Mouse (Mus musculus) spleen, adult 2 months (tissue): Measurements from ENCODE around the gene Elovl5. TPM values are rescaled to one million over a fixed set of nuclear protein-coding genes. Genes with fewer than 3 reads are reported as not detected.

Source experiments
- DNase-seq, 2 experiments: peaks; one replicate each; pipeline versions ENCODE4 v3.0.0 to v3.0.0-alpha.2; 2012 to 2021; ENCODE audit warnings: low spot score in 2 of 2, low read depth in 1 of 2
- H3K27ac ChIP-seq: fragments of 200-500 bp; 2 replicates; pipeline ENCODE4 v1.5.1; 2012; ENCODE audit warnings: low read length, inconsistent platforms; ENCODE audit not compliant: insufficient read depth
- H3K27me3 ChIP-seq: fragments of 200-500 bp; 2 replicates; pipeline ENCODE4 v1.6.1; 2012; ENCODE audit warnings: mild to moderate bottlenecking, moderate library complexity, low read length, inconsistent platforms; ENCODE audit not compliant: control insufficient read depth, insufficient read depth
- H3K36me3 ChIP-seq: fragments of 200-500 bp; 2 replicates; pipeline ENCODE4 v1.6.1; 2012; ENCODE audit warnings: mild to moderate bottlenecking, low read length, inconsistent platforms; ENCODE audit not compliant: control insufficient read depth, insufficient read depth
- H3K4me1 ChIP-seq: fragments of 200-500 bp; 2 replicates; pipeline ENCODE4 v1.6.1; 2011; ENCODE audit warnings: inconsistent platforms; ENCODE audit not compliant: control insufficient read depth, insufficient read depth, insufficient read length
- H3K4me3 ChIP-seq: fragments of 200-500 bp; 2 replicates; pipeline ENCODE4 v1.5.1; 2011; ENCODE audit warnings: mild to moderate bottlenecking, inconsistent platforms; ENCODE audit not compliant: insufficient read depth, insufficient read length; ENCODE audit errors: extremely low read depth
- CTCF ChIP-seq: fragments of 200-500 bp; IDR thresholded peaks from 2 replicates; pipeline ENCODE4 v1.5.1; 2011; ENCODE audit warnings: mild to moderate bottlenecking, inconsistent platforms; ENCODE audit not compliant: insufficient read depth, insufficient read length, insufficient replicate concordance; ENCODE audit errors: extremely low read depth
- POLR2A ChIP-seq: fragments of 200-500 bp; IDR thresholded peaks from 2 replicates; pipeline ENCODE4 v1.6.1; 2011; ENCODE audit warnings: low read depth, low read length, inconsistent platforms
- WGBS: fragments of 180-500 bp; shearing (Covaris S2); methylation state at CpG from one replicate; pipeline ENCODE4 v1.1.7; 2018; 5-methylcytosine and 5-hydroxymethylcytosine counted together
- polyA plus RNA-seq: library from polyadenylated mRNA; depleted of rRNA; stranded (reverse); fragments of >200 nt; gene quantifications from 2 replicates; pipeline ENCODE4 v1.2.3, GENCODE M21; 2012

Elovl5 gene
- polyA plus RNA-seq, 1 experiment, result 32.4 TPM

GRCm38 (mm10) chr9:77951971-77952370 is 34.8 kb downstream of the Elovl5 start:
- H3K4me3 ChIP-seq, result no peak overlapping the region
- 88% methylated on average over 7 of the region's 7 CpGs for WGBS
- TF ChIP-seq CTCF (no peak), POLR2A (no peak)
- no peak overlapping the region for H3K27ac ChIP-seq
- H3K4me1 ChIP-seq, result no peaks in the 10 kb centered on the region; the same call in 1 of the 2 replicates
- DNase-seq, result no peak
- H3K27me3 ChIP-seq, result no peaks in the 10 kb centered on the region
- H3K36me3 ChIP-seq, result no peaks in the 10 kb centered on the region

GRCm38 (mm10) chr9:77953053-77953452 is 35.9 kb downstream of the Elovl5 start:
- no peak for DNase-seq
- 0 out of 2 replicates have a peak, but pooled peaks cover 4% of the 10 kb centered on the region for H3K36me3 ChIP-seq
- no peak for TF ChIP-seq POLR2A
- TF ChIP-seq CTCF, result no peak
- no peak overlapping the region for H3K4me3 ChIP-seq
- H3K27ac ChIP-seq, result no peak overlapping the region
- H3K27me3 ChIP-seq, result no peaks in the 10 kb centered on the region
- H3K4me1 ChIP-seq, result no peaks in the 10 kb centered on the region; the same call in 1 of the 2 replicates
- WGBS, result 87% methylated on average over 8 of the region's 8 CpGs

DNA sequence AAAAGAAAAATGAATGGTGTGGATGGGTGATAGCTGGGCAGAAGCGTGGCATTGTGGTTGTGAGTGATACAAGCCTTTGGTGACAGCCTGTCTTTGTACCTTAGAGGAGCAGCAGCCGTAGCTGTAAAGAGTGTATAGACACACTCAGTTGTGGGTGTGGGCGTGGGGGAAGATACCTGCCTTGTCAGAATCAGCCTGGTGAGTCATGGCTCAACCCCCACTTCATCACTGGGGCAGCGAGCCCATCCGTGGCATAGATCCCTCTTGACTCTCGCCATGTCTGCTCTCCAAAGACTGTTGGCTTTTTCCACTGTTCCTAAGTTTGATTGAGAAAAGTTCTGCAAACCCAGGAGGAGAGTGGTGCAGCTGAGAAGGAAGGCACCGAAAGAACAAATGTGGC is 37.3 kb downstream of the Elovl5 start:
- H3K27me3 ChIP-seq, result no peaks in the 10 kb centered on the region
- peaks cover 4% of the 10 kb centered on the region; the same call in 1 of the 2 replicates for H3K36me3 ChIP-seq
- no peak overlapping the region for H3K27ac ChIP-seq
- H3K4me3 ChIP-seq, result no peak overlapping the region
- no peak for TF ChIP-seq POLR2A
- no peak for TF ChIP-seq CTCF
- no peak for DNase-seq
- no peaks in the 10 kb centered on the region; the same call in 1 of the 2 replicates for H3K4me1 ChIP-seq
- 70% methylated on average over 7 of the region's 7 CpGs for WGBS

DNA sequence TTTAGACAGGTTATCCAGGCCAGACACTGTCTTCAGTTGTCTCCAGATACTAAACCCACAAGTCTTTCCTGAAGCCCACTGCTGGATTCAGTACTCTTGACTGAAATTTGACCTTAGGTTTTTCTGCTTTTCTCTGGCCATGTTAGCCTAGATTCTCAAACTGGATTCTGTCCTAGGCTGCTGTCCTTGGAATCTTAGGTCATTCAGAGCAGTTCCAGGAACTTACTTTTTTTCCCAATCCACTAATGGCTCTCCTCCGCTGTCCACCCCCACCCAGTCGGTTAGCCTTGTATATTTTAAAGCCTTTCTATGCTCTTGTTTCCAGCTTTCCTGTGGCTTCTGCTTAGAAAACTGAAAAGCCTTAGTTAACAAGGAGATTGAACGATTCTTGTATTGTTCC is 37.8 kb downstream of the Elovl5 start:
- Histone ChIP-seq H3K27ac (no peak overlapping the region), H3K36me3 (peaks cover 4% of the 10 kb centered on the region; the same call in 1 of the 2 replicates), H3K27me3 (no peaks in the 10 kb centered on the region), H3K4me1 (no peaks in the 10 kb centered on the region; the same call in 1 of the 2 replicates), H3K4me3 (no peak overlapping the region)
- 85% methylated on average over 3 of the region's 3 CpGs for WGBS
- no peak for TF ChIP-seq POLR2A
- TF ChIP-seq CTCF, result no peak
- no peak for DNase-seq

GRCm38 (mm10) chr9:77955511-77955910 is 38.3 kb downstream of the Elovl5 start:
- H3K27ac ChIP-seq, result no peak overlapping the region
- 42% methylated on average over 2 of the region's 2 CpGs for WGBS
- H3K27me3 ChIP-seq, result no peaks in the 10 kb centered on the region
- H3K36me3 ChIP-seq, result peaks cover 4% of the 10 kb centered on the region; the same call in 1 of the 2 replicates
- H3K4me1 ChIP-seq, result no peaks in the 10 kb centered on the region; the same call in 1 of the 2 replicates
- H3K4me3 ChIP-seq, result no peak overlapping the region
- no peak for DNase-seq
- TF ChIP-seq CTCF, result no peak
- TF ChIP-seq POLR2A, result no peak

GRCm38 (mm10) chr9:77955964-77956363 is 38.8 kb downstream of the Elovl5 start:
- DNase-seq, result no peak
- TF ChIP-seq CTCF (no peak), POLR2A (no peak)
- Histone ChIP-seq H3K27ac (no peak overlapping the region), H3K27me3 (no peaks in the 10 kb centered on the region), H3K4me3 (no peak overlapping the region), H3K4me1 (no peaks in the 10 kb centered on the region; the same call in 1 of the 2 replicates), H3K36me3 (peaks cover 6% of the 10 kb centered on the region)
- WGBS, result 88% methylated on average over 8 of the region's 8 CpGs

- 81% methylated on average over 7 of the region's 7 CpGs for WGBS
- peaks cover 8% of the 10 kb centered on the region for H3K36me3 ChIP-seq
- no peaks in the 10 kb centered on the region; the same call in 1 of the 2 replicates for H3K4me1 ChIP-seq
- TF ChIP-seq CTCF, result no peak
- no peak overlapping the region for H3K27ac ChIP-seq
- H3K27me3 ChIP-seq, result no peaks in the 10 kb centered on the region
- DNase-seq, result no peak
- no peak overlapping the region for H3K4me3 ChIP-seq
These were observed 41.2 kb downstream of the Elovl5 start for GRCm38 (mm10) chr9:77958327-77958726.

GRCm38 (mm10) chr9:77959759-77960158 is 42.6 kb downstream of the Elovl5 start:
- whole genome bisulfite sequencing, result 72% methylated on average over 12 of the region's 12 CpGs
- Histone ChIP-seq H3K27ac (0 out of 2 replicates have a peak overlapping the region, but pooled peaks have one; percentile 12), H3K4me3 (no peak overlapping the region), H3K27me3 (no peaks in the 10 kb centered on the region), H3K4me1 (no peaks in the 10 kb centered on the region; the same call in 1 of the 2 replicates), H3K36me3 (peaks cover 10% of the 10 kb centered on the region)
- no peak for TF ChIP-seq CTCF
- no peak for TF ChIP-seq POLR2A
- no peak for DNase-seq
